Mouse (Mus musculus) cerebellum, adult (tissue): ENCODE measurements around the gene Lss.

Source experiments
- ATAC-seq: cut with Nextera tagmentation; 2 replicates; pipeline ENCODE4 v1.9.2; 2017; ENCODE audit warnings: mild to moderate bottlenecking, moderate library complexity, mixed read lengths; ENCODE audit not compliant: insufficient number of reproducible peaks, low FRiP score, low TSS enrichment

The Lss gene

DNA sequence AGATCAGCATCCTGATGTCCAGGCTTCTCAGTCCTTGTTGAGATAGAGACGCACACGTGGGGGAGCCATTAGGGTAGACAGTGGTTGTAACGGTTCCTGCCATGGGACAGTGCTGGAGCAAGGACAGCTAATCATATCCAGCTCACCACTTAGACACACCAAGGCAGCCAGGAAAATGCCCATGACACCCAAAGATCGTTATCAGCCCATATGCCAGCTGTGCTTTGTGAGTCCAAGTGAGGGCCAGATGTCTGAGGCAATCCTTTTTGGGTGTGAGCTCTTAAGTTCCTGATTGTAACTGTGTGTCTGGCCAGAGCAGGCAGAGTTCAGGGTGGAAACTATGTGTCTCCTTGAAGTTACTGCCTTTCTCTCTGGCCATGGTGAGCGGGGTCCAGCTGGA, 22.7 kb downstream of the Lss start:
- no peak for ATAC-seq

DNA sequence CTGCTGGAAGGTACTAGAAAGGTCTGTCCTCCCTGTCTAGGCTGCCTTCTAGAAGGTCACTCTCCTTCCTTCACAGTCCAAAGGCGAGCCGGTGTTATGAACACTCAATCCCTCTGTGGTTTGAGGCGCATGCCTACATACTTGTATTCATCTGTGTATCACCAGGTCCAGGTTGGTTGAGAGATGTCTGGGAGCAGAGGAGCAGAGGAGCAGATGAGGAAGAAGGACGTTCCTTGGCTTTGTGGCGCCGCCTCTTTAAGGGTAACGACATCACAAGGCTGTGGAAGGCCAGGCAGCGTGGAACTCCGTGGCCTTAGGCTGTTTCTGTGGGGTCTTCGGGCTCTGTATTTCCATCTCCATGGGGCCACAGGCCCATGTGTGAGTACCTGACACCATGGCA, 30.6 kb downstream of the Lss start, which contains the start of gene Spatc1l:
Spatc1l (plus strand) TSS at position 301 of the 400 bp plus-strand sequence.
- ATAC-seq: no peak

DNA sequence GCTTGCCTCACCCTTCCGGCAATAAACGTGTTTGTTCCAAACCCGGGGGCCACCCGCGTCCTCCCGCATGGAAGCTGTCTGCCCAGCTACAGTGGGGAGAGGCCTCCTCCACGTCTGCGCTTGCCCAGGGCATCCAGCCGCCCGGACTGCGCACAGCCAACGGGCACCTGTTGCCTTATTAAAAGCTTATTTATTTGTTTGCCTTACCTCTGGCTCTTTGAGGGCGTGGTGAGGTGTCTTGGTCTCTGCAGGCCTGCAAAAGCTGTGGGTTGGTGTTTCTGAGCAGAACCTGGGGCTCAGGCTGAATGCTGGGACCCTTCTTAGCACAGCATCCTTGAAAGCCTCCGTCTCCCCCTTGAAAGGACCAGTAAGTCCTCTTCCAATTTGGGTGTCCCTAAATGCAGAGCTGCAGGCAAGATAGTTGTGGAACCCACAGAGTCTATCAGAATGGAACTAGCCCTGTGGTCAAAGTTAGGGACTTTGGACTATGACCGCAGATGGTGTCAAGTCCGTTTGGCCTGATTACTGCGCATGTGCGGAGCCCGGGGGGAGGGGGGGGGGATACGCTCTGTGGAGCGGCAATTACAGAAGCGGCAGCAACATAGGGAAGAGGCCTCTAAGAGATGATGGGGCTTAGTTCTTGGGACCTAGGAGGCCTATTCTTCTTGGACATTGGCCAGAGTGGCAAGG, 38.8 kb downstream of the Lss start:
- ATAC-seq: no peak

DNA sequence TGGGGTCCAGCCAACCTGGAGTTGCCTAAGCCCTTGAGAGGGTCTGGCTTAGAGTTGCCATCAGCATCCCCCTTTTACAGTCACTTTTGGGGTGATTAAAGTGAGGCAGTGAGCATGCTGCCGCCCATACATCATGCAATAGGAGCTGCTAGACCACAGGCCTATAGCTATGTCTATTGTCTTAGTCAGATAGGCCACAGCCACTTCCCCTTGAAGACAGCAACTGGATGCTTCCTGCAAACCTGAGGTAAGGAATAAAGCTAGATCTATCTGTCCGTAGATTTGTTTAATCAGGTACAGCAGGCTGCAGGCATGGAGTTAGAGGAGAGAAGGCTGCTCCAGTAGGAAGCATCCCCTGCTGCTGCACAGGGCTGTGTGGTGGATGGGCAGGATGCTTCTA, 39.7 kb downstream of the Lss start:
- ATAC-seq: no peak

DNA sequence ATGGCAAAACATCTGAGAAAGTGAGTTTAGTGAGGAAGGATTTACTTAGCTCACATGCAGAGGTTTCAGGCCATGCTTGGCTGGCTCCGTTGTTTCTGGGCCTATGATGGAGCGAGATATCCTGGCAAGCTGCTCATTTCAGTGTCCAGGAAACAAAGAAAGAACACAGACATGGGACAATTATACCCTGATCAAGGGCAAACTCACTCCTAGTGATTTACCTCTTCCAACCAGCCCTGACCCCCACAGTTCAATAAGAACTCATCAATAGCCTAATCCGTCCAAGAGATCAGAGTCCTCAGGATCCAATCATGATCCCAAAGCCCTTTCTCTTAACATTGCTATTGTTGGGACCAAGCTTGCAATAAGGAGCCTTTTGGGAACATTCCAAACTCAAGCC, 40.8 kb downstream of the Lss start:
- no peak for ATAC-seq

DNA sequence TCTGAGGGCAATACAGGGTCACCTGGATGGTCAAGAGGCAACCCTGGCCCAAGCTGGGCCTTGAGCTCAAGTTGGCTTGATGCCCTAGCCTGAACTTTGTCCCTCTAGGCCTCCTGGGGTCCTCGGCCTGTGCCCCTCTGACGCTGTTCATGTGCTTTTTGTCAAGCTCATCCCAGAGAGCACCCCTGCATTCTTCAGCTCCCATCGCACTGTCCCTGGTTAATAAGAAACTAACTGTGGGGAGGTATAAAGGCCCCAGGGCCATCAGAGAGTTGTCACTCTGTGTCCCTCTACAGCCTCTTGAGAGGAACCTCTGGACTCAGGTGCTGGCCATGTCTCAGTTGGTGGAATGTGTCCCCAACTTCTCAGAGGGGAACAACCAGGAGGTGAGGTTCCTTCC, 44.0 kb downstream of the Lss start, which contains the start of gene Ftcd:
Ftcd (plus strand) TSS at position 275 of the 400 bp plus-strand sequence.
- ATAC-seq: no peak

DNA sequence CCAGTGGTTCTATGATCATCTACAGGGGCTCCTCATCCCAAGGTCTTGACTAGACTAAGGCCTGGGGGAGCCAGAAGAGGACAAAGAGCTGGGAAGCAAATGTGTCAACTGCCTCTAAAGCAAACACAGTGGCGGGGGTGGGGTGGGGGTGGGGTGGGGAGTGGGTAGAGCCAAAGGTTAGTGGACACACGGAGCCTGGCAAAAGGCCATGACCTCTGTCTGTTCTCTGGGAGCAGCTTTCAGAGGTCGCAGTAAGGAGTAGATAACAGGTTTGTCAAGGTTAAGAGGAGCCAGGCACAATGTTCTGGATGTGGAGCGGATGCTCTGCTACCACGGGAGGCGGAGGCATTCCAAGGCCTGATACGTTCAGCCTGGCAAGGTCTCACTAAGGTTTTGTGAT, 45.5 kb downstream of the Lss start:
- no peak for ATAC-seq

DNA sequence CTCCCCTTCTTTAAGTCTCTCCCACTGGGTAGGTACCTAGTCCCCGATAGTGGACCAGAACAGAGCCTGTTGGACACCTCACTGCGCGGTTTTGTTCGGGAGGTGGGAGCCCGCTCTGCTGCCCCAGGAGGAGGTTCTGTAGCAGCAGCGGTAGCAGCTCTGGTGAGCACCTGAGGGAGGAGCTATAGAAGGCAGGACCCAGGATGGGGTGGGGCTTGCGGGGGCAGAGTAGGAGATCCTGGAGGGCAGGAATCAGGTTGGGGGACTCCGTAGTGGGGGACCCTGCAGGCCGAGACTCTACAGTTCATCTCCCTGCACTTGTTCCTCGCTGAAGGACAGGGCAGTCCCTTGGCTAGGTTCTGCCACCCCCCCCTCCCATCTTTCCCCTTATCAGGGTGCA, 52.8 kb downstream of the Lss start:
- no peak for ATAC-seq

DNA sequence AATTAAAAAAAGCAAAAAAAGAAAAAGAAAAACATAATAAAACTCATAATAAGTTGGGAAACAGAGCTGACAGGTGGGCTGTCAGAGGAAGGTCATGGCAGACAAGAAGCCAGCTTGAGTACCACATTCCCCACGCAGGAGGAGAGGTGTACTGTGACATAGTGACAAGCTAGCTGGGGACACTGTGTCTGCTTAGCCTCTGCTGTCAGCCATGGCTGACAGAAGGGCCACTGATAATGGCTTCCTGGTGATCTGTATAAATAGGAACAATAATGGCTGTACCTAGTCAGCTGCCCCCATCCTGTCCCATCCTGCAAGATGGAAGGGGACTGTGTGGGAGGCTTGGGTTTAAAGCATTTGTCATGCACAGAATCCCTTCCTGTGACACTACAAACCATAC, 54.8 kb downstream of the Lss start:
- ATAC-seq: no peak

DNA sequence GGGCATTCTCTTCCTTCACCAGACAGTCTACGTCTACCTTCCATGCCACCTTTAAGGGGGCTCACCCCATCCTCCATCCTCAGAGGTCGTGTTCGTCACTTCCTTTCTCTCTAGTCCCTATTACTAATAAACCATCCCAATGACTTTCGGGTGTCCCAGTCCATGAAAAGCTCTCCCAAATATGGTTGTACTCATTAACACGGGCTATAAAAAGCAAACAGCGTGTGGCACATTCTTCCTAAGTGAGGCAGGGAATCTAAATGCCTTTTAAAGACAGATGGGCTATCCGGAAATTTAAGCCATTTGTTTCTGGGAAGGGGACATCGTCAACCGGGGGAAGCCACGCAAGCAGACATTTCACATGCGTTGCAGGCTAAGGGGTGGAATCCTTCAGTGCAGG, 58.8 kb downstream of the Lss start:
- no peak for ATAC-seq

DNA sequence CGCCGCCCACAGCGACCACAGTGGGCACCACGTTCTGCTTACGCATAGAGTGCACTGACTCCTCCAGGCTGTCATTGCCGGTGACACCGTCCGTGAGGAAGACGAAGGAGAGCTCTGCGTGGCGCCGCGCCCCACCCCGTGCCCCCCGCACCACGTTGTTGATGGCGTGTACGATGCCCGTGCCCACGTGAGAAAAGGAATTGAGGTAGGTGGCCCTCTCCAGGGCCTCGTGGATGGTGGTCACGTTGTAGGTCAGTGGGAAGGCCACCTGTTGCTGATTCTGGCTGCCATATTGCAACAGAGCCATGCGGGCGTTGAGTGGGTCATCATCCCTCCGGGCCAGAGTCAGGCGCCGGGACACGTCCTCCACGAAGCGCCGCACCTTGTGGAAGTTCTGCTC, 65.0 kb downstream of the Lss start:
- no peak for ATAC-seq

DNA sequence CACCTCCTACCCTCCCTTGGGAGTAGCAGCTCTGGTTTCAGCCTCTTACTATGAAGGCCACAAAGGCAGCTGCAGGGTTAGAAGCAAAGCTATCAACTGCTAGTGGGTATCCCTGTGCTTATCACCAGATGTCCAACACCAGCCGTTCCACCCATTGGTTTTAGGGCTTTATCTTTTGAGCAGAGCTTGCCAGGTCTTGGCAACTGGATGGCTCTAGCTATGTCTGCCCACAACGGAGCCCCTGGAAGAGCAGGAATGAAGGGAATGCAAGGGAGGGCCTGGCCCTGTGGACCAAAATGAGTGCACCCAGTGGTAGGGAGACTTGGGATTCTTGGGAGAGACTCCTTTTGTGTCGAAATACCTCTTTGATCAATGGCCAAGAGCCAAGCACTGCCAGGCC, 71.3 kb downstream of the Lss start:
- ATAC-seq: no peak
